Mouse (Mus musculus): ENCODE measurements around the gene Pbxip1.

The Pbxip1 gene

DNA sequence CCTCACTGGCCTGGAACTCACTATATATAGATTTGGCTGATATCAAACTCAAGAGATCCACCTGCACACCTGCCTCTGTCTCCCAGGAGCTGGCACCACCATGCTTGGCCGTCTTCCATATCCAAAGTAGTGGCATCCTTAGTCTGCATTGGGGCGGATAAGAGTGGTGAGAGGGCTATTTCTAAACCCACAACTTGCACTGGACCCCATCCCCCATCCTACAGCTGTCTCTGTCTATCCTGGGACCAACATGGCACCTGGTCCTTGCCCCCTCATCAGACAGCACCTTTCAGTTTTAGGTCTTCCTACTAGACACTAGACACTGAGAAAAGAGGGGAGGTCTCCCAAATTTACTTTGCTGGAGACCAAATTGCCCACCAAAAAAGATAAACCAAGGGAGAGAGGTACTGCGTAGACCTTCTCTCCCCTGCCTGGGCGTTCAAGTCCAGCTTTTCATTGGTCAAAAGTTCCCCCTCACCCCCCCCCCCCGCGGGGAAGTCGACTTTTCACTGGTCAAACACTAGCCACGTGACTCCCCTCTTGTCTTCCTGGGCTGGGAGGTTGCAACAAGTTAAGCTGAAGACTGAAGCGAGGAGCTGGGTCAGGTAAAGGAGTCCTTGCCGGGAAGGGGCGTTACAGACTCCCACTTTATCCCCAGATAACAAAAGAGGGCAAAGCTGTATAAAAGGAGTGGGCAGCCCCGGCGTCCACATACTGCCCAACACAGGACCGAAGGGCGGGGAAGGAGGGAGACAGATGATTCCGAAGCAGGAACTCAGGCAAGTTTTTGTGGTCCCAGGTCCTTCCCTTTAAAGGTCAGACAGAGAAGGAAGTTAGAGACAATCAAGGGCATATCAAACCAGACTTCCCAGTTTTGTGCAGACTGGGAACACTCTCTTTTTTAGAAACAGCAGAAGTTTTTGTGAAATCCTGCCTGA, at the start of gene Pbxip1:
TSS of gene Pbxip1 (plus strand) at position 531 of the 938 bp plus-strand sequence.
- no peak for DNase-seq

DNA sequence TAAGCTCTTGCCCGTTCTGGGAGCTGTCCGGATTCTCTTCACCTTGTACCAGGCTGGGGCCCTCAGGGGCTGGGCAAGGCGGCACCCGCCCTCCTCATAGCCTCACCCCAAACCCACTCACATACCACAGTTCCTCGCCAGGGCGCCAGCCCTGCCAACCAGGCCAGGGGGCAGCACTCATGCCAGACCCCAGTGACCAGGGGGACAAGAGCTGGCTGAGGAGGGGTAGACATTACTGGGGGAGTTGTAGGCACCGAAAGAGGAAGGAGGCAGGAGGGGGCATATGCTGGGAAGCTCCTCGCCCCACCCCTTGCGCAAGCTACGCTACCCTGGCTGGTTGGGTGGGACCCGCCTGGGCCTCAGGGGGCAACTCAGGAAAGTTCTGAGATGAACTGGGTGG, 48.9 kb upstream of the Pbxip1 start:
- DNase-seq, result no peak

GRCm38 (mm10) chr3:89388134-89388881, 48.2 kb upstream of the Pbxip1 start:
- DNase-seq, result peak; percentile 60

- DNase-seq, result peak; percentile 39
Observed at GRCm38 (mm10) chr3:89388901-89389740, 47.4 kb upstream of the Pbxip1 start.

GRCm38 (mm10) chr3:89390111-89390515, 46.4 kb upstream of the Pbxip1 start:
- DNase-seq, result no peak

DNA sequence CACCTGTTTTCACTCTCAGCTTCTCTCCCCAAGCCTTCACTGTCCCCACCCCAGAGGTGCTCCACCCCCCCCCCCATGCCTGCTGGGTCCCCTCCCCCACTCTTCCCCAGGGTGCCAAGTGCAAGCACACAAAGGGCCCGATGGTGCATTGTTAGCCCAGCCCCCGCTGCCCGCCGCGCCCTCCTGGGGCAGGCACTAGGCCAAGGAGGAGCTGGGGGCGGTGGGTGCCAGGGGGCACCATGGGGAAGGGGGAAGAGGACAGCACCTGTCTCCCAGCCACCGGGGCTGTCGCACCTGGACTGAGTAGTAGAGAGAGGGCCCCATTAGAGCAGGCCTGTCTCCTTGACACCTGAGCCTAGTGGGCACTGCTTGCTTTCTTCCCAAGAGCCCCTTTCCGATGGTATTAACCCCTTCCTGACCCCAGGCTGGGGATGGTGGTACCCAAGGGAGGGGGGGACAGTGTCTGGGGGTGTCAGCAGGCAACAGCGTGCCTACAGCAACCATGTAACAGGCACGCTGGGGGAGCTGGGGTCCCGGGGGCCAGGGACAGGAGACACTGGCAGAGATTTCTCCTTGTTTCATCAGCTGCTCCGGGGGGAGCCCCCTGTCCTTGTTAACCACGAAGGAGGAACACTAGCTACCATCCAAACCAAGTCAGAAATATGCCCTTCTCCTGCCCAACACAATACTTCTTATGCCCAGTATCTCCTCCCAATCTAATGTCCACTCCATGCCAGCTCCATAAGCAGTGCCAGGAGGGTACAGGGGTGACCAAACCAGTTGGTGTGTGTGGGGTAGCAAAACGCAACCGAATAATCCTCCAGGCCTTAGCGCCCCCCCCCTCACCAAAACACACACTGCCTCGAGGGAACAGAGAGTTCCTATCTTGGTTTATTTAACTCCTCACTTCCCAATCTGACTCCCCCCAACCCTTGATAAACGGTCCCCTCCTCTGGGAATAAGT, 45.5 kb upstream of the Pbxip1 start:
- no peak for DNase-seq

- peak; percentile 50 for DNase-seq
Observed at GRCm38 (mm10) chr3:89391663-89392511, 44.6 kb upstream of the Pbxip1 start.

DNA sequence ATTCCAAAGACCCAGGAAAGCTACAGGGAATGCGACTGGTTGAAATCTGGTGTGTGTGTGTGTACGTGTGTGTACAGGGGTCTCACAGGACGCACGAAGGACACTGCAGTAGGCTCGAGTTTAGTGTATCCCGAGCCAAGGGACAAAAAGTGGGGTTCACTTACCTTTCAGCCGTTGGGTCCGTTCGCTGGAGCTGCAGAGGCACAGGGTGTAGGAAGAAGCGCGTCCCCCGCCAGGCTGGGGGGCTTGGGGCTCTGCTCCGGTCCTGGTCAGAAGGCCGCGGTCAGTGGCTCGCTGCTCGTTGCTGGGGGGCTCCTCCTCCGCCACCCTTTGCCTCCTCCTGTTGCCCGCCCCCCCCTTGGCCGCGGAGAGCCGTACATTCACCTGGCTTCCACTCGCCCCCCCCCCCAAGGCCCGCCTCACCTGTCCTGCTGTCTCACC, 43.6 kb upstream of the Pbxip1 start:
- DNase-seq, result no peak

DNA sequence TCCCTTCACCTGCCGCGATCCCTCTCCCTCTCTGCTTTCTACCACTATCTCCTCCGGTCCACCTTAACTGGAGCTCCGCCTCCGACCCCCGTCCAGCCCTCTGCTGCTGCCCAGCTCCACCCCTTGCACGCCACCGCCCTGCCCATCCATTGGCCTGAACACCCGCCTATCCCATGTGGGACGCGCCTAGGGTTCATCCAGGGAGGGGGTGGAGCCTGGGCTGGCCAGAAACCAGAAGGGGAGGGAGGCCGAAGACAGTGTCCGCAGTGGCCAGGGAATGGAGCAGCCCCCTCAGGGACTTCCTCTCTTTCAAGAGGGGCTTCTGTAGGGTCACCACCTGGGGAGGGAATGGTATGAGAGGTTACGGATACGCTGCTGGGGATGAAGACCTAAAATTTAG, 42.9 kb upstream of the Pbxip1 start:
- DNase-seq, result peak; percentile 97

GRCm38 (mm10) chr3:89394006-89394893, 42.3 kb upstream of the Pbxip1 start, which contains the start of gene Zbtb7b:
Gene Zbtb7b, minus strand, starts transcription at chr3:89394776.
- DNase-seq, result peak; percentile 56

- peak; percentile 57 for DNase-seq
Observed at GRCm38 (mm10) chr3:89394894-89395256, 41.6 kb upstream of the Pbxip1 start.

- no peak for DNase-seq
Observed at GRCm38 (mm10) chr3:89395419-89395805, 41.1 kb upstream of the Pbxip1 start.

GRCm38 (mm10) chr3:89395806-89396653, 40.5 kb upstream of the Pbxip1 start:
- peak; percentile 57 for DNase-seq

DNA sequence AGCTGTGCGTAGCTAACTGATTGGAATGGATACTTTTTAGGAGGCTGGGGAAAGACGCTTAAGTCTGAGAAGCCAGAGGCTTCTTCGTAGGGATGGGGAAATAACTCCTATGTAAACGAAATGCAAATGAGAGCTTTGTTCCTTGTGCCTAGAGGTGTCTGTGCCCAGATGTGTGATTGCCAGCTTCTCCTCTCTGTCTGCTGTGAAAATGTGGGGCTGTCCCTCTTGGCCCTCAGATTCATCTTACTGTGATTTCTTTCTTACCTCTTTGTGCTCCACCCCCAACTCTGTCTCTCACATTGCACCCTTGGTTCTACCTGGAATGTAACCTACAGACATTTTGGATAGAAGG, 39.9 kb upstream of the Pbxip1 start:
- no peak for DNase-seq

DNA sequence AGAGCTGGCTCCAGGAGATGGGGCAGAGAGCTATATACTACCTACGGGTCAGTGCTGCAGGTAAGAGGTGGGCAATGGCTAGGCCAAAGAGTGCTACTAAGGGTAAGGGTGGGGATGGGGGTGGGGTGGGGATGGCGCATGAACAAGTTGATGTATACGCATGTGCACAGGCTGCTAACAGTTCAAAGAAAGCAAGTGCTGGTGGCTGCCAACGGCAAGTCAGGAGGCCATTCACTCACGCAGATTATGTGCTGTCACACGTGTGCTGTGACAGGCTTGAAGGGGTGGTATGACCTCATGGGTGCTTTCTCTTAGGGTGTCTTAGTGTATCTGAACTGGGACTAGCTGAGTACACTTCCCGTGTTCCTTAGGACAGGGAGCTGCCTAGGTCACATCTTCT, 35.2 kb upstream of the Pbxip1 start:
- no peak for DNase-seq

GRCm38 (mm10) chr3:89402693-89403092, 33.8 kb upstream of the Pbxip1 start, which contains the start of gene Lenep:
Gene Lenep, minus strand, starts transcription at chr3:89402793.
- no peak for DNase-seq

DNA sequence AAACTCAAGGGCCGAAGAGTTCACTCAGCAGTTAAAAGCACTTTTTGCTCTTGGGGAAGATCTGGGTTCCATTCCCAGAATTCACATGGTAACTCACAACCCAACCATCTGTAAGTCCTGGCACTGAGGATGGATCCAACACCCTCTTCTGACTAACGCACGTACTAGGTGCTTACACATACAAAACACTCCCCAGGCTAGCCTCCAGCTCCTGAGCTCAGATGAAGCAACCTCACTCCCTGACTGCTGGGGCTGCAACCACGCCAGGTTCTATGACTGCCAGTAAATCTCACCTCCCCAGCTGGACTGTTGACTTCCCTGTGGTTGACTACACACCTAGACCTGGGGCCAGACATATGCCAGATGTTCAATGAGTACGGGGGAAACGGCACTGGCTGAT, 29.6 kb upstream of the Pbxip1 start:
- DNase-seq, result no peak

- no peak for DNase-seq
Observed at GRCm38 (mm10) chr3:89408448-89408847, 28.1 kb upstream of the Pbxip1 start.

DNA sequence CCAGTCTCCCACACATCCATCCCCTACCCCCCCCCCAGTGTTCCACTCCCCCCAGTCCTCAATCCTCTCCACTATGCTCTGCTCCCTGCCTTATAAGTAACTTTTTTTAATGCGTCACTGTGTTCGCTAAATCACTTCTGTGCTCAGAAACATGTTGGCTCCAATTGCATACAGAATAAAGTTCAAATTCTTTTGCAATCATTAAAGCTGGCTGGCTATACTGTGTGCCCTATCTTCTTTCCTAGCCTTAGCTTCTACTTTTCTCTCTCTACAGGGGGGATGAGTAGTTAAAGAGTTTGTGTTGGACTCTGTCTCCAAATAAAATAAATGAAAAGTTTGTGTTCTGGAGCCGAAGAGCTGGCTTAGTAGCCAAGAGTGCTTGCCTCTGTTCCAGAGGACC, 26.8 kb upstream of the Pbxip1 start:
- DNase-seq, result no peak

Measured in right cerebral cortex, adult 18-20 months (tissue).